Comparison of ENCODE assay signal across 26 mouse cellular contexts in the genomic region with DNA sequence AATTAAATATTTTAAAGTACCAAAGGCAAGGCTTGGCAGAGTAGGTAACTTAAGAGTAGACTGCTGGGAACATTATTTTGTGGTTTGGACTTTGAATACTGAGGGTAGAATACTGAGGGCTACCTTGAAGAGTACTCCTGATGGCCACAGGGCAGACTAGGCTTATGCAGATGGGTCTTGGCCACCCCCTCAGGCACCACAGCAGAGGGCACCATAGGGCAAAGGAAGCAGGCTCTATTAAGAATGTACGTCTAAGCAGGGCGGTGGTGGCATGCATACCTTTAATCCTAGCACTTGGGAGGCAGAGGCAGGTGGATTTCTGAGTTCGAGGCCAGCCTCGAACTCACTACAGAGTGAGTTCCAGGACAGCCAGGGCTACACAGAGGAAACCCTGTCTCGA.
A peak's percentile ranks its signal among the peaks of the same experiment; 100 is the strongest.
DNase-seq lines count a peak whose midpoint lies in the region; ATAC-seq and TF ChIP-seq lines count a peak whose summit lies in the region.
"Had no signal": no experiment of that assay in that cellular context is flagged by ENCODE, and none has a peak within 500 bp of the region (broad histone marks: within the 10 kb centered on the region; RNA-seq: fewer than 3 reads in every experiment).

No protein-coding gene starts in this region.

- no peak overlapping the region for H3K4me2 ChIP-seq in midbrain, postnatal 0 days (ENCODE audit: low read depth, low read length, poor library complexity, severe bottlenecking)
- no peak overlapping the region for H3K4me2 ChIP-seq in midbrain, embryonic 16.5 days (ENCODE audit: low read length)
- H3K4me2 ChIP-seq in forebrain, embryonic 16.5 days (ENCODE audit: low read length), result no peak overlapping the region
- H3K4me2 ChIP-seq: embryonic facial prominence, embryonic 13.5 days; forebrain, embryonic 12.5 days; heart, embryonic 13.5 days; hindbrain, embryonic 12.5 days; limb, embryonic 15.5 days; lung, embryonic 15.5 days had no signal

- intact Hi-C loops in gastrocnemius, adult 2 months (cut with DNase I), result no loop called here

- no peak for DNase-seq in gastrocnemius, adult 2 months
- no peak for DNase-seq in gastrocnemius, postnatal 10 days
- no peak for DNase-seq in layer of hippocampus, adult 2 months (ENCODE audit: low spot score in 2 of 2)
- no peak for DNase-seq in layer of hippocampus, adult 9-11 months
- DNase-seq in midbrain, postnatal 0 days (ENCODE audit: low spot score), result no peak
- DNase-seq: adrenal gland, adult 8-10 months; cerebellum, adult 2 months; cerebellum, postnatal 25 days; heart, postnatal 14 days; kidney, adult 8-10 months; kidney, postnatal 14 days; left cerebral cortex, postnatal 4 days; thymus, adult 2 months; thymus, postnatal 4 days had no signal

- no peak overlapping the region for H3K27ac ChIP-seq in gastrocnemius, adult 2 months
- H3K27ac ChIP-seq in layer of hippocampus, adult 2 months, result no peak overlapping the region
- no peak overlapping the region for H3K27ac ChIP-seq in midbrain, postnatal 0 days (ENCODE audit: low read depth, low read length)
- no peak overlapping the region for H3K27ac ChIP-seq in midbrain, embryonic 16.5 days (ENCODE audit: low read length)
- no peak overlapping the region for H3K27ac ChIP-seq in forebrain, embryonic 16.5 days (ENCODE audit: low read length)
- H3K27ac ChIP-seq: embryonic facial prominence, embryonic 13.5 days; forebrain, embryonic 12.5 days; heart, embryonic 13.5 days; hindbrain, embryonic 12.5 days; left cerebral cortex, adult 2 months; limb, embryonic 15.5 days; lung, embryonic 15.5 days; macrophage had no signal

- H3K4me3 ChIP-seq in gastrocnemius, adult 2 months, result no peak overlapping the region
- H3K4me3 ChIP-seq in layer of hippocampus, adult 2 months, result no peak overlapping the region
- no peak overlapping the region for H3K4me3 ChIP-seq in midbrain, postnatal 0 days (ENCODE audit: low read depth, low read length)
- H3K4me3 ChIP-seq in midbrain, embryonic 16.5 days (ENCODE audit: low read depth, low read length), result no peak overlapping the region
- no peak overlapping the region for H3K4me3 ChIP-seq in forebrain, embryonic 16.5 days (replicated peaks; ENCODE audit: low read length)
- H3K4me3 ChIP-seq: embryonic facial prominence, embryonic 13.5 days; erythroblast, embryonic 14.5 days; forebrain, embryonic 12.5 days; heart, embryonic 13.5 days; hindbrain, embryonic 12.5 days; left cerebral cortex, adult 2 months; limb, embryonic 15.5 days; lung, embryonic 15.5 days had no signal

- 96% methylated on average over 5 of the region's 5 CpGs for WGBS in midbrain, postnatal 0 days
- 95% methylated on average over 5 of the region's 5 CpGs for WGBS in midbrain, embryonic 16.5 days
- WGBS in forebrain, embryonic 16.5 days, result 90% methylated on average over 5 of the region's 5 CpGs

- H3K9me3 ChIP-seq in midbrain, postnatal 0 days (ENCODE audit: low read length), result no peaks in the 10 kb centered on the region
- no peaks in the 10 kb centered on the region for H3K9me3 ChIP-seq in midbrain, embryonic 16.5 days (replicated peaks; ENCODE audit: control insufficient read depth, low read length, poor library complexity, severe bottlenecking)
- H3K9me3 ChIP-seq in forebrain, embryonic 16.5 days (ENCODE audit: control insufficient read depth, low read length), result no peaks in the 10 kb centered on the region
- H3K9me3 ChIP-seq: embryonic facial prominence, embryonic 13.5 days; forebrain, embryonic 12.5 days; heart, embryonic 13.5 days; hindbrain, embryonic 12.5 days; limb, embryonic 15.5 days; lung, embryonic 15.5 days had no signal

- no peaks in the 10 kb centered on the region for H3K36me3 ChIP-seq in midbrain, postnatal 0 days (ENCODE audit: insufficient read depth, low read length)
- H3K36me3 ChIP-seq in midbrain, embryonic 16.5 days (ENCODE audit: control insufficient read depth, insufficient read depth, low read length), result no peaks in the 10 kb centered on the region
- H3K36me3 ChIP-seq in forebrain, embryonic 16.5 days (ENCODE audit: control insufficient read depth, insufficient read depth), result no peaks in the 10 kb centered on the region
- H3K36me3 ChIP-seq: embryonic facial prominence, embryonic 13.5 days; forebrain, embryonic 12.5 days; heart, embryonic 13.5 days; hindbrain, embryonic 12.5 days; limb, embryonic 15.5 days; lung, embryonic 15.5 days had no signal

- no peaks in the 10 kb centered on the region for H3K27me3 ChIP-seq in midbrain, postnatal 0 days (ENCODE audit: insufficient read depth, low read length)
- H3K27me3 ChIP-seq in midbrain, embryonic 16.5 days (ENCODE audit: control insufficient read depth, insufficient read depth, low read depth, low read length), result no peaks in the 10 kb centered on the region
- no peaks in the 10 kb centered on the region for H3K27me3 ChIP-seq in forebrain, embryonic 16.5 days (replicated peaks; ENCODE audit: control insufficient read depth, insufficient read depth, low read length)
- H3K27me3 ChIP-seq: embryonic facial prominence, embryonic 13.5 days; forebrain, embryonic 12.5 days; heart, embryonic 13.5 days; hindbrain, embryonic 12.5 days; limb, embryonic 15.5 days; lung, embryonic 15.5 days had no signal

- H3K4me1 ChIP-seq in midbrain, postnatal 0 days (ENCODE audit: insufficient read depth, low read length), result no peaks in the 10 kb centered on the region
- H3K4me1 ChIP-seq in midbrain, embryonic 16.5 days (ENCODE audit: control insufficient read depth, insufficient read depth, low read length), result peaks cover 15% of the 10 kb centered on the region
- peaks cover 9% of the 10 kb centered on the region for H3K4me1 ChIP-seq in forebrain, embryonic 16.5 days (replicated peaks; ENCODE audit: control insufficient read depth, insufficient read depth, low read length)

- ATAC-seq in midbrain, postnatal 0 days (ENCODE audit: low FRiP score), result no peak
- no peak for ATAC-seq in midbrain, embryonic 16.5 days
- no peak for ATAC-seq in forebrain, embryonic 16.5 days
- ATAC-seq: activated CD4-positive, CD25-positive, alpha-beta regulatory T cell, adult 4 months had no signal

- H3K9ac ChIP-seq in midbrain, postnatal 0 days (replicated peaks; ENCODE audit: low read length, poor library complexity, severe bottlenecking), result no peak overlapping the region
- H3K9ac ChIP-seq in midbrain, embryonic 16.5 days (ENCODE audit: low read depth, low read length), result no peak overlapping the region
- no peak overlapping the region for H3K9ac ChIP-seq in forebrain, embryonic 16.5 days (replicated peaks; ENCODE audit: low read depth, low read length)
- H3K9ac ChIP-seq: embryonic facial prominence, embryonic 13.5 days; forebrain, embryonic 12.5 days; heart, embryonic 13.5 days; hindbrain, embryonic 12.5 days; limb, embryonic 15.5 days; lung, embryonic 15.5 days had no signal

- TF ChIP-seq CTCF in gastrocnemius, adult 2 months (IDR thresholded peaks at IDR 0.05), result peak; percentile 36; the same call in 1 of the 2 replicates
- TF ChIP-seq CTCF in layer of hippocampus, adult 2 months (conservative IDR thresholded peaks at IDR 0.05), result peak; percentile 37
- TF ChIP-seq CTCF in midbrain, postnatal 0 days (IDR thresholded peaks at IDR 0.05), result 0 out of 2 replicates have a peak, but pooled peaks have one; percentile 1
